Mouse (Mus musculus) megakaryocyte progenitor cell, adult 5-6 weeks (primary cell): ENCODE results near the gene Gm10382. TPM values are rescaled to one million over a fixed set of nuclear protein-coding genes. Genes with fewer than 3 reads are reported as not detected.
"Not testable (repeated sequence)": the region's sequence is repeated elsewhere in the genome, so short reads cannot be mapped to it uniquely, and the experiment has no call there.

Source experiments
- ATAC-seq: replicated peaks from 2 replicates; pipeline ENCODE4 v1.8.0; 2016; ENCODE audit warnings: mild to moderate bottlenecking, moderate TSS enrichment, inconsistent platforms; ENCODE audit not compliant: poor library complexity
- total RNA-seq, 2 experiments: library from RNA; stranded (forward) in 1 of 2; stranded (reverse) in 1 of 2; fragments of 157-497, 149-512 nt in 1 of 2; fragments of 200-1000 nt in 1 of 2; gene quantifications; 2 replicates each; pipeline versions ENCODE4 v1.2.3 to v1.2.4; 2015 to 2017

Gm10382 gene
- total RNA-seq, 2 experiments from 2014 or later, result 1.3 TPM; not detected in 1

GRCm38 (mm10) chr5:125368568-125368967 lies 20.6 kb upstream of the Gm10382 start:
- ATAC-seq, result peak; percentile 95

DNA sequence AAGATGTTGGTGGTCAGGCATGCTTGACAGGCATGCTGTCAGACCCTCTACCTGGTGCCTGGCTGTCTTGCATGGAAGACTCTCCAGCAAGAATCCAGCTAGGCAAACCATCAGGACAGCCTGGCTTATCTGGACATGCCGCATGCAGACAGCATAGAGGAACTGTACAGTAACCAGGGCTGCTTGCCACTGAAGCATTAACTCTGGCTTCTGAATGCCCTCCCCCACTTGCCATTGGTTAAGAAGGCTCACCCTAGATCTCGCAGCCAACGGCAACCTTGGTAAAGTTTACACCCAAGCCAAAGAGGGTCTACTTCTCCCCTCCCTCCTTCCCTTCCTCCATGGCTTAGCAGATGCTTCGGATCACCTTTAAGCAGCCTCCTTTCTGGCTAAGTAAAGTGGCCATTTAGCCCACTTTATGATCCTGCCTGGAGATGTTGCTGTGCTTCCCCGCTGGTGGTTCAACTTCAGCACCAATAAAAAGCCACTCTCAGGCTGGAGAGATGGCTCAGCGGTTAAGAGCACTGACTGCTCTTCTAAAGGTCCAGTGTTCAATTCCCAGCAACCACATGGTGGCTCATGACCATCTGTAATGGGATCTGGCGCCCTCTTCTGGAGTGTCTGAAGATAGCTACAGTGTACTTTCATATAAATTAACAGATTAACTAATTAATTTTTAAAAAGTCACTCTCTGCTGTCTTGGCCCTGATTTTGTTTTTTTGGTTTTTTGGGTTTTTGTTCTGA lies 18.0 kb upstream of the Gm10382 start:
- no peak for ATAC-seq

GRCm38 (mm10) chr5:125372027-125372426 lies 17.1 kb upstream of the Gm10382 start:
- ATAC-seq, result no peak

DNA sequence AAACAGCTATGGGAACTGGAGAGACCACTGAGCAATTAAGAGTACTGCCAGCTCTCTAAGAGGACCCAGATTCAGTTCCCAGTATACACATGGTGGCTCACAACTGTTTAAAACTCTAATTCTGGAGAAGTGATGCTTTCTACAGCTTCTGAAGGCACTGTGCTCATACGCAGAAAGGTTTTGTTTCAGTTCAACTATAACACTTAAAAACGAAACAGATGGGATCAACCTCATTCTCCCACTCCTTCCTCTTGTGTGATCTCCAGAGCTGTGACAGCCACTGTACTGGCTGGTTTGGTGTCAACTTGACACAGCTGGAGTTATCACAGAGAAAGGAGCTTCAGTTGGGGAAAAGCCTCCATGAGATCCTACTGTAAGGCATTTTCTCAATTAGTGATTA lies 13.3 kb upstream of the Gm10382 start:
- ATAC-seq, result no peak

DNA sequence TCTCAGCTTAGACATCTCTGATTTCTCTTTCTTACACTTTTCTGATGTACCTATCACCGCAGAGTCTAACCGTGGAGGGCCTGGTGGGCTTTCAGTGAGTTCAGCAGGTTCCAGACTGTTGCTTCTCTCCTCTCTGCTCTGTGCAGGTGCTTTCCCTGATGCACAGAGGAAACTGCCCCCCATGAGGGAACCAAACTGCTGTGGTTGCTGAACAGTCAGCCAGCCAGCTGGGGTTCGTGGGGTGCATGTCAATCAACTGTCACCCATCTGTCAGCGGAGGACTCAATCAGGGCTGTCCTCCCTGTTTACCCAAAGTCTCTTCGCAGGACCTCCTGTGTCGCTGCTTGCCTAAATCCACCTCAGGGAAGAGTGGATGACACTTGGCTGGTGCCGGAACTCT lies 11.9 kb upstream of the Gm10382 start:
- ATAC-seq, result no peak

- ATAC-seq, result peak; percentile 50
Observed at GRCm38 (mm10) chr5:125378919-125379318, 10.2 kb upstream of the Gm10382 start.

DNA sequence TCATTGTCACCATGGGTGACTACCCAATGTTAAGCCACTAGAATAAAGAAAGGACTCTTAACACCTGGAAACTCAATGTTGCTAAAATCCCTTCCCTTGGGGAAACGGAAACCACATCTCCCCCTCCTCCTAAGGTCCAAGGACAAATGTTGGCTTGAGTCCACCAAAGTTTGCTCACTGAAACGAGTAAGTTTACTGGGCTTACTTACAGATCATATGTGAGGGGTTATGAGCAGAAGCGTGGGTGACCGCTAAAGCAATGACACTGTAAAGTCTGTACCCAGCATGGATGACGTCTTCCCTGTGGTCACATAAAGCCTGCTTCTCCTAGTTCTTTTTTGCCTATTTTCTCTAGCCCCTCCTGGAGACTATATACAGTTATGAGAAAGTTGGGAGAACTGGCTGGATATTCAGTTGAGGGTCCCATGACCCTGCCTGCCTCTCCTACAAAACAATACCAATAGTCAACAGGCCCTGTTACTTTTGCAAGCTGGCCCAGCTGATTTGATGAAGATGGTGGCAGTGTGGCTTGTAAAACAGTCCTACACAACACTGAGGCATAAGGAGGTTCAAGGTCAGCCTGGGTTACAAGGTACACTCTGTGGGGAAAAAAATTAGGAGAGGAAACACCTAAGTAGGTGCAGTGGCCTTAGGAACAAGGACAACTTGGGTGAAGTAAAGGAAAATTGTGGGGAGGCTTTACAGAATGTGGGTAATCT lies 7.0 kb upstream of the Gm10382 start:
- ATAC-seq, result 0 out of 2 replicates have a peak, but pooled peaks have one; percentile 1

- peak; percentile 91 for ATAC-seq
Observed at GRCm38 (mm10) chr5:125382673-125383558, 6.2 kb upstream of the Gm10382 start.

- no peak for ATAC-seq
Observed at GRCm38 (mm10) chr5:125383637-125384420, 5.3 kb upstream of the Gm10382 start.

DNA sequence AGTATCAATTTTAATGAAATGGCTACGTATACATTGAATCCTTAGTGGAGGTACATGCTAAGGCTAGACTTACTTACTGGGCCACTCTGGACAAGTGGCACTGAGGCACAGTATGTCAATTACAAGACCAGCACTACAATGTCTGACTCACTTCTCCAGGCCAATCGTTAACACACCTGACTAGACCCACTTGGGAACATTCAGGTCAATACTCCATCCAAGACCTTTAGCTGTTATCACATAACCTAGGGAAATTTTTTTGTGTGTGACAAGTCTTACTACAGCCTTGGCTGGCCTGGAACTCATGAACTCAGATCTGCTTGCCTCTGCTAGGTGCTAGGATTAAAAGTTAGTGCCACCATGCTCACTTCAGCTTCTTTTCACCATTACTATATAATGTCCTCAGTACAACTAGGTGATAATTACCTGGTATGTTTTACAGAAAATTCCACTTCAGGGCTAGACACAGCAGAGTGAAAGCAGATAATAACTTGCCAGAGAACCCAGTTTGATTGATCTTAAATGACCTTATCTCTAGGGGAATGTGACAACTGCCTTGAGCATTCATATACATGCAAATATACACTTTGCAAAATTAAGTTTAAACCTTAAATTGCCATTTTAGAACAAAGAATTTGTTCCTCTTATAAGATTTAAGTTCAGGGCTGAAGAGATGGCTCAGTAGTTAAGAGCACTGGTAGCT lies 4.5 kb upstream of the Gm10382 start:
- no peak for ATAC-seq

DNA sequence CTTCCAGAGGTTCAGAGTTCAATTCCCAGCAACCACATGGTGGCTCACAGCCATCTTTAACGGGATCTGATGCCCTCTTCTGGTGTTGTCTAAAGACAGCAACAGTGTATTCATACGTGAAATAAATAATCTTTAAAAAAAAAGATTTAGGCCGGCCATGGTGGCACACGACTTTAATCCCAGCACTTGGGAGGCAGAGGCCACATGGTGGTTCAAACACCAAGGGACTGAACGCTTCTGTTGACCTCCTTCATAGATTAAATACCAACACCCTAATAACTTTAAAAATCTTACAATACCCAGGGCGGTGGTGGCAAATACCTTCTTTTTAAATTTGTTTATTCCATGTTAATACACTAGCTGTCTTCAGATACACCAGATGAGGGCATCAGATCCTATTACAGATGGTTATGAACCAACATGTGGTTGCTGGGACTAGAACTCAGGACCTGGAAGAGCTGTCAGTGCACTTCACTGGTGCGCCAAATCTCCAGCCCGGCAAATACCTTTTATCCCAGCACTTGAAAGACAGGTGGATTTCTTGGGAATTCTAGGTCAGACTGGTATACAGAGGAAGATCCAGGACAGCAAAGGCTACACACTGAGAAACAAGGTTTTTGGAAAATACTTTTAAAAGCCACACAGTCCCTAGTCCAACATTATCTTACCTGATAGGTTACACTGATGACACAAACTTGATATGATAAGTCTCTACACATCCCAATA lies 3.7 kb upstream of the Gm10382 start:
- ATAC-seq, result no peak

DNA sequence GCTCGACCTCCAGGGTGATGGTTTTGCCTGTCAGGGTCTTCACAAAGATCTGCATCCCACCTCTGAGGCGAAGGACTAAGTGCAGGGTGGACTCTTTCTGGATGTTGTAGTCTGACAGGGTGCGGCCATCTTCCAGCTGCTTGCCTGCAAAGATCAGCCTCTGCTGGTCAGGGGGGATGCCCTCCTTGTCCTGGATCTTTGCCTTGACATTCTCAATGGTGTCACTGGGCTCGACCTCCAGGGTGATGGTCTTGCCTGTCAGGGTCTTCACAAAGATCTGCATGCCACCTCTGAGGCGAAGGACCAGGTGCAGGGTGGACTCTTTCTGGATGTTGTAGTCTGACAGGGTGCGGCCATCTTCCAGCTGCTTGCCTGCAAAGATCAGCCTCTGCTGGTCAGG lies 1.8 kb upstream of the Gm10382 start:
- ATAC-seq, result not testable (repeated sequence)

GRCm38 (mm10) chr5:125388358-125389092 lies 597 bp upstream of the Gm10382 start:
- no peak for ATAC-seq

- peak; percentile 48 for ATAC-seq
Observed at GRCm38 (mm10) chr5:125389579-125390441, 688 bp downstream of the Gm10382 start, which contains the start of gene Ubc. Gene Ubc, minus strand, starts transcription at chr5:125390202.

GRCm38 (mm10) chr5:125390906-125391477 lies 1.9 kb downstream of the Gm10382 start:
- no peak for ATAC-seq

DNA sequence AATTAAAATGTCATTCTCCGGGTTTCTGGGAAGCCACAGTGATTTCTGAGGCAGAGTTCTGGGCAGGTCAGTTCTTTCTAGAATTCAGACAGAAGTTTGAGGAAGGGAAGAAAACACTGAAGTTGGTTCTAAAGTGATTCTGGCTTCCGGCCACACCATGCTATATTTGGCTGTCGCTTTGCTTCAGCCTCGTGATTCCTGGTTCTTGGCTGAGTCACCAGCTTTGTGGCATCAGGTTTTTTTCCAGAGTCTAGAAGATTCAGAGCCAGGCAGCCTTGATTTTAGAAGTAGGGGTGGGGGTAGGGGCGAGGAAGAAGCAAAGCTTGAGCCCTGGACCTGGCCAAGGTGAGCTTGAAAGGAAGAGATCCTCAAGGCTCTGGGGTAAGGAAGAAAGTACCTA lies 2.5 kb downstream of the Gm10382 start:
- ATAC-seq, result no peak

DNA sequence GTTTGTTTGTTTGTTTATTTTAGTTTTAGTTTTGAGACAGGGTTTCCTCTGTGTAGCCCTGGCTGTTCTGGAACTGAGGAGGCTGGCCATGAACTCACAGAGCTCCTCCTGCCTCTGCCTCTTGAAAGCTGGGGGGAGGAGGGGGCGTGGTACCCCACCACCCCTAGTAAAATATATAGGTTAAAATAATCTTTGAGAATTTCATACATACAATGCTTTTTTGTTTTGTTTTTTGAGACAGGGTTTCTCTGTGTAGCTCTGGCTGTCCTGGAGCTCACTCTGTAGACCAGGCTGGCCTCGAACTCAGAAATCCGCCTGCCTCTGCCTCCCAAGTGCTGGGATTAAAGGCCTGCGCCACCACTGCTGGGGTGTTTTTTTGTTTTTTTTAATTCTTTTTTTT lies 3.1 kb downstream of the Gm10382 start:
- ATAC-seq, result not testable (repeated sequence)
